Mouse (Mus musculus) adrenal gland, adult 18-20 months (tissue): ENCODE measurements at regions not wholly inside any gene's neighbourhood (a gene's known extent, or its start where the extent isn't known, plus 50 kb on each side); places are given as distances from the start of the nearest gene placed in this dataset.

ENCODE experiments used
- DNase-seq, 2 experiments: peaks; one replicate each; pipeline ENCODE4 v3.0.0; 2021 to 2022; ENCODE audit warnings: low spot score in 2 of 2

- DNase-seq: no peak
Observed at GRCm38 (mm10) chr1:75833071-75833830, 287.2 kb downstream of the Slc4a3 start.

GRCm38 (mm10) chr1:75834361-75834760 is 288.3 kb downstream of the Slc4a3 start:
- no peak for DNase-seq

GRCm38 (mm10) chr1:75839551-75840223 is 293.6 kb downstream of the Slc4a3 start:
- no peak for DNase-seq

GRCm38 (mm10) chr1:75842396-75842795 is 296.3 kb downstream of the Slc4a3 start:
- DNase-seq: no peak

GRCm38 (mm10) chr1:75843326-75843725 is 297.3 kb downstream of the Slc4a3 start:
- DNase-seq: no peak

GRCm38 (mm10) chr1:75844123-75844522 is 298.1 kb downstream of the Slc4a3 start:
- DNase-seq: no peak

- DNase-seq: no peak
Observed at GRCm38 (mm10) chr1:75844529-75844928, 298.5 kb downstream of the Slc4a3 start.

GRCm38 (mm10) chr1:75844981-75845380 is 298.9 kb downstream of the Slc4a3 start:
- DNase-seq: no peak

- DNase-seq: no peak
Observed at GRCm38 (mm10) chr1:75845771-75846535, 299.9 kb downstream of the Slc4a3 start.

- no peak for DNase-seq
Observed at GRCm38 (mm10) chr1:75847681-75848080, 301.6 kb downstream of the Slc4a3 start.

- DNase-seq: no peak
Observed at GRCm38 (mm10) chr1:75848436-75848835, 302.4 kb downstream of the Slc4a3 start.

- DNase-seq: no peak
Observed at GRCm38 (mm10) chr1:75850131-75850530, 304.1 kb downstream of the Slc4a3 start.

- no peak for DNase-seq
Observed at GRCm38 (mm10) chr1:75858551-75859255, 312.6 kb downstream of the Slc4a3 start.

GRCm38 (mm10) chr1:75862757-75863156 is 316.7 kb downstream of the Slc4a3 start:
- DNase-seq: no peak

- DNase-seq: no peak
Observed at GRCm38 (mm10) chr1:75866556-75866955, 320.5 kb downstream of the Slc4a3 start.

- no peak for DNase-seq
Observed at GRCm38 (mm10) chr1:75869414-75869813, 323.3 kb downstream of the Slc4a3 start.

- DNase-seq: no peak
Observed at GRCm38 (mm10) chr1:75869846-75870245, 323.8 kb downstream of the Slc4a3 start.

GRCm38 (mm10) chr1:75873911-75874310 is 327.8 kb downstream of the Slc4a3 start:
- DNase-seq: no peak

- no peak for DNase-seq
Observed at GRCm38 (mm10) chr1:75877209-75877608, 331.1 kb downstream of the Slc4a3 start.

- no peak for DNase-seq
Observed at GRCm38 (mm10) chr1:75885632-75886031, 339.6 kb downstream of the Slc4a3 start.

- DNase-seq: no peak
Observed at GRCm38 (mm10) chr1:75888499-75889208, 342.6 kb downstream of the Slc4a3 start.
